8 mouse cellular contexts compared by ENCODE assay signal in the genomic region with DNA sequence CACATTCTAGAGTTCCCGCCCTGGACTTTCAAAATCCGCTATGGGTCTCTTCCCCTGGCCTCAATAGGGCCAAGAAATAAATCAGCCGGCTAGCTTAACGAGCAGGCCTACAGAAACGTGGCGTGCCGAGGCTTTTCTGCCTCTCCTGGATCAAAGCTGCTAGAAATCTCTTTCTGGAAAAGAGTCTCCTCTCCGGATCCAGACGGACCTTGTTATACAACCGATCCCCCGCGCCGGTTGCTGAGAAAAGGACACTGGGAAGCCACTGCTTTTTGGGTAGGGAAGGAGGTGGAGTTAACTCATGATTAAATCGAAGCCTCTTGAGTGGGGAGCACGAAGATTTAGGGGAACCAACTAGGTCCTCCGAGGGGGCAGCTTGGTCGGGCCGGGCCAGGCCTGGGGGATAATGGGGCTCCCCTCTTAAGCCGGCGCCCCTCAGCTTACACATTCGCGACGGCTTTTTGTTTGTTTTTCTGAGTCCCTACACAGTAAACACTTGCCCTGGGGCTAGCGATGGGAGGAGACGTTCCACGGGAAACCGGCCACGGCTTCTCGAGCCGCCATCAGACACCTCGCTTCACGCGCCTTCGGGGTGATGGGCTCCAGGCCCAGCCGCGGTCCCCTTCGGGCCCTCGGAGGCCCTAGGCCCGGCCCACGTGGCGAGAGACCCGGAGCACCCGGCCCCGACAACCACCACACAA. TPM values are rescaled to one million over a fixed set of nuclear protein-coding genes. Genes with fewer than 3 reads are reported as not detected.
A peak's percentile ranks its signal among the peaks of the same experiment; 100 is the strongest.
DNase-seq lines count a peak whose midpoint lies in the region; ATAC-seq and TF ChIP-seq lines count a peak whose summit lies in the region.

No protein-coding gene starts in this region.

- no peaks in the 10 kb centered on the region for H3K27me3 ChIP-seq in E14TG2a.4 (ENCODE audit: insufficient read depth, low read length)
- H3K27me3 ChIP-seq in embryonic facial prominence, embryonic 10.5 days (replicated peaks; ENCODE audit: low read depth, poor library complexity, severe bottlenecking) = no peaks in the 10 kb centered on the region
- H3K27me3 ChIP-seq in heart, postnatal 0 days (ENCODE audit: control insufficient read depth, insufficient read depth, low read length) = no peaks in the 10 kb centered on the region
- H3K27me3 ChIP-seq in lung, embryonic 14.5 days (ENCODE audit: insufficient read depth, low read length) = no peaks in the 10 kb centered on the region

- ATAC-seq in heart, postnatal 0 days (ENCODE audit: insufficient read depth, low read depth) = no peak; the same call in 1 of the 2 replicates
- ATAC-seq in lung, embryonic 14.5 days (ENCODE audit: insufficient read depth) = no peak
- ATAC-seq in activated CD4-positive, CD25-positive, alpha-beta regulatory T cell, adult 4 months = no peak

- peak; percentile 50; the same call in 1 of the 2 replicates for TF ChIP-seq EP300 in heart, postnatal 0 days (IDR thresholded peaks at IDR 0.05; ENCODE audit: low read depth)

- H3K4me1 ChIP-seq in E14TG2a.4 (replicated peaks; ENCODE audit: low read depth, low read length) = peaks cover 66% of the 10 kb centered on the region
- peaks cover 40% of the 10 kb centered on the region for H3K4me1 ChIP-seq in embryonic facial prominence, embryonic 10.5 days
- H3K4me1 ChIP-seq in heart, postnatal 0 days (ENCODE audit: control insufficient read depth, insufficient read depth) = peaks cover 28% of the 10 kb centered on the region
- H3K4me1 ChIP-seq in lung, embryonic 14.5 days (ENCODE audit: insufficient read depth) = peaks cover 10% of the 10 kb centered on the region

- H3K9ac ChIP-seq in heart, postnatal 0 days (replicated peaks; ENCODE audit: low read depth, low read length) = peak overlapping the region; percentile 96
- H3K9ac ChIP-seq in lung, embryonic 14.5 days = peak overlapping the region; percentile 99

- no peak for TF ChIP-seq CTCF in E14TG2a.4 (conservative IDR thresholded peaks at IDR 0.05; ENCODE audit: low read length)
- TF ChIP-seq CTCF in heart, postnatal 0 days (IDR thresholded peaks at IDR 0.05; ENCODE audit: low read depth) = no peak
- no peak for TF ChIP-seq CTCF in lung, embryonic 14.5 days (IDR thresholded peaks at IDR 0.05; ENCODE audit: low read depth)

- under 1% methylated on average over 44 of the region's 44 CpGs for WGBS in embryonic facial prominence, embryonic 10.5 days
- WGBS in heart, postnatal 0 days = under 1% methylated on average over 44 of the region's 44 CpGs
- WGBS in lung, embryonic 14.5 days = under 1% methylated on average over 44 of the region's 44 CpGs

- peak overlapping the region; percentile 100 for H3K27ac ChIP-seq in embryonic facial prominence, embryonic 10.5 days (replicated peaks)
- peak overlapping the region; percentile 95 for H3K27ac ChIP-seq in heart, postnatal 0 days (ENCODE audit: low read depth)
- peak overlapping the region; percentile 97 for H3K27ac ChIP-seq in lung, embryonic 14.5 days (ENCODE audit: low read depth)

- DNase-seq in adrenal gland, adult 18-20 months (ENCODE audit: low spot score in 2 of 2) = peak; percentile 38 to 46
- peak; percentile 55 for DNase-seq in embryonic facial prominence, embryonic 10.5 days (ENCODE audit: low spot score)
- no peak for DNase-seq in heart, postnatal 0 days (ENCODE audit: low spot score)
- DNase-seq in kidney, postnatal 36 days = peak; percentile 44 to 65
- DNase-seq in lung, embryonic 14.5 days = peak; percentile 39
- peak; percentile 33 for DNase-seq in retina, postnatal 1 day

- peak overlapping the region; percentile 98 for H3K4me3 ChIP-seq in E14TG2a.4 (replicated peaks; ENCODE audit: low read length)
- H3K4me3 ChIP-seq in embryonic facial prominence, embryonic 10.5 days = peak overlapping the region; percentile 78
- H3K4me3 ChIP-seq in heart, postnatal 0 days (ENCODE audit: low read depth, low read length) = peak overlapping the region; percentile 95
- peak overlapping the region; percentile 100 for H3K4me3 ChIP-seq in lung, embryonic 14.5 days (ENCODE audit: low read depth, low read length)

- peak overlapping the region; percentile 91 for H3K4me2 ChIP-seq in heart, postnatal 0 days (ENCODE audit: low read depth, low read length)
- peak overlapping the region; percentile 95 for H3K4me2 ChIP-seq in lung, embryonic 14.5 days

- no peaks in the 10 kb centered on the region for H3K9me3 ChIP-seq in E14TG2a.4 (ENCODE audit: low read length)
- no peaks in the 10 kb centered on the region for H3K9me3 ChIP-seq in embryonic facial prominence, embryonic 10.5 days
- H3K9me3 ChIP-seq in heart, postnatal 0 days (replicated peaks; ENCODE audit: control insufficient read depth, low read length) = no peaks in the 10 kb centered on the region
- no peaks in the 10 kb centered on the region for H3K9me3 ChIP-seq in lung, embryonic 14.5 days (ENCODE audit: low read depth, low read length)

- peaks cover 36% of the 10 kb centered on the region for H3K36me3 ChIP-seq in E14TG2a.4 (ENCODE audit: insufficient read depth, low read length)
- H3K36me3 ChIP-seq in embryonic facial prominence, embryonic 10.5 days (replicated peaks) = peaks cover 37% of the 10 kb centered on the region
- H3K36me3 ChIP-seq in heart, postnatal 0 days (replicated peaks; ENCODE audit: control insufficient read depth, insufficient read depth, low read length) = peaks cover 10% of the 10 kb centered on the region
- peaks cover 5% of the 10 kb centered on the region for H3K36me3 ChIP-seq in lung, embryonic 14.5 days (ENCODE audit: insufficient read depth)

RNA-seq across cellular contexts. Expression of a gene that starts 0.5 kb away (rescaled TPM):
- 10 to 100 TPM; 16.3 to 19.5 TPM for total RNA-seq in adrenal gland, adult 18-20 months (2021)
- polyA plus RNA-seq in embryonic facial prominence, embryonic 10.5 days (2016; fragmentation: Nextera tagmentation; extraction: Ambion mirVana) = 30.8 and 31.9 TPM in 2 replicates
- 17.9 and 50.4 TPM in 2 replicates for total RNA-seq in heart, postnatal 0 days (2014; rRNA removed; ENCODE audit: low replicate concordance)
- 28.5 and 28.8 TPM in 2 replicates for polyA plus RNA-seq in heart, postnatal 0 days (2015; fragmentation: Nextera tagmentation; extraction: Ambion mirVana)
- 27.9 and 29.9 TPM in 2 replicates for polyA plus RNA-seq in lung, embryonic 14.5 days (2014; fragmentation: Nextera tagmentation; extraction: Ambion mirVana)
- 1 to 10 TPM; 5.6 to 5.9 TPM for polyA plus RNA-seq in activated CD4-positive, CD25-positive, alpha-beta regulatory T cell, adult 4 months (2017; shearing (Covaris generic))

RNA-seq across cellular contexts. Expression of a gene that starts 0.9 kb away (rescaled TPM):
- total RNA-seq in adrenal gland, adult 18-20 months (2021) = 100 to 1,000 TPM; 211 to 300 TPM
- 961 and 969 TPM in 2 replicates for polyA plus RNA-seq in embryonic facial prominence, embryonic 10.5 days (2016; fragmentation: Nextera tagmentation; extraction: Ambion mirVana)
- 213 and 286 TPM in 2 replicates for total RNA-seq in heart, postnatal 0 days (2014; rRNA removed; ENCODE audit: low replicate concordance)
- 204 and 238 TPM in 2 replicates for polyA plus RNA-seq in heart, postnatal 0 days (2015; fragmentation: Nextera tagmentation; extraction: Ambion mirVana)
- polyA plus RNA-seq in lung, embryonic 14.5 days (2014; fragmentation: Nextera tagmentation; extraction: Ambion mirVana) = 398 and 449 TPM in 2 replicates
- polyA plus RNA-seq in activated CD4-positive, CD25-positive, alpha-beta regulatory T cell, adult 4 months (2017; shearing (Covaris generic)) = 100 to 1,000 TPM; 143 to 144 TPM

RNA-seq across cellular contexts. Expression of a gene that starts 33.1 kb away (rescaled TPM):
- 10 to 100 TPM; 45.2 to 49.9 TPM for total RNA-seq in adrenal gland, adult 18-20 months (2021)
- polyA plus RNA-seq in embryonic facial prominence, embryonic 10.5 days (2016; fragmentation: Nextera tagmentation; extraction: Ambion mirVana) = 25.3 and 25.7 TPM in 2 replicates
- total RNA-seq in heart, postnatal 0 days (2014; rRNA removed; ENCODE audit: low replicate concordance) = 21.9 and 28.5 TPM in 2 replicates
- 11.5 and 12.0 TPM in 2 replicates for polyA plus RNA-seq in heart, postnatal 0 days (2015; fragmentation: Nextera tagmentation; extraction: Ambion mirVana)
- 33.2 and 36.3 TPM in 2 replicates for polyA plus RNA-seq in lung, embryonic 14.5 days (2014; fragmentation: Nextera tagmentation; extraction: Ambion mirVana)
- polyA plus RNA-seq in activated CD4-positive, CD25-positive, alpha-beta regulatory T cell, adult 4 months (2017; shearing (Covaris generic)) = under 1 TPM; 0.37 to 0.38 TPM

RNA-seq across cellular contexts. Expression of a gene that starts 40.3 kb away (rescaled TPM):
- under 1 TPM in 1 of 2 experiments, not detected in 1; 0.46 TPM for total RNA-seq in adrenal gland, adult 18-20 months (2021)
- polyA plus RNA-seq in embryonic facial prominence, embryonic 10.5 days (2016; fragmentation: Nextera tagmentation; extraction: Ambion mirVana) = 0.54 and 0.56 TPM in 2 replicates
- total RNA-seq in heart, postnatal 0 days (2014; rRNA removed; ENCODE audit: low replicate concordance) = 2.7 TPM in 1 of 2 replicates, not detected in the other
- polyA plus RNA-seq in heart, postnatal 0 days (2015; fragmentation: Nextera tagmentation; extraction: Ambion mirVana) = 0.85 and 1.1 TPM in 2 replicates
- polyA plus RNA-seq in lung, embryonic 14.5 days (2014; fragmentation: Nextera tagmentation; extraction: Ambion mirVana) = 0.75 and 0.78 TPM in 2 replicates
- not detected for polyA plus RNA-seq in activated CD4-positive, CD25-positive, alpha-beta regulatory T cell, adult 4 months (2017; shearing (Covaris generic))

RNA-seq across cellular contexts. Expression of a gene that starts 53.9 kb away (rescaled TPM):
- 1 to 10 TPM; 2.2 to 3.4 TPM for total RNA-seq in adrenal gland, adult 18-20 months (2021)
- 13.1 and 24.6 TPM in 2 replicates for polyA plus RNA-seq in embryonic facial prominence, embryonic 10.5 days (2016; fragmentation: Nextera tagmentation; extraction: Ambion mirVana)
- total RNA-seq in heart, postnatal 0 days (2014; rRNA removed; ENCODE audit: low replicate concordance) = 1.7 and 8.5 TPM in 2 replicates
- polyA plus RNA-seq in heart, postnatal 0 days (2015; fragmentation: Nextera tagmentation; extraction: Ambion mirVana) = 4.4 and 5.8 TPM in 2 replicates
- 50.7 and 52.1 TPM in 2 replicates for polyA plus RNA-seq in lung, embryonic 14.5 days (2014; fragmentation: Nextera tagmentation; extraction: Ambion mirVana)
- not detected for polyA plus RNA-seq in activated CD4-positive, CD25-positive, alpha-beta regulatory T cell, adult 4 months (2017; shearing (Covaris generic))
